Mouse (Mus musculus) frontal cortex, adult 2 months (tissue): ENCODE measurements around the gene Adcy7. TPM values are rescaled to one million over a fixed set of nuclear protein-coding genes. Genes with fewer than 3 reads are reported as not detected.

ENCODE experiments used
- DNase-seq, 2 experiments: peaks; one replicate each; pipeline ENCODE4 v3.0.0; 2022; ENCODE audit warnings: low spot score in 1 of 2; ENCODE audit errors: extremely low spot score in 1 of 2
- polyA plus RNA-seq: library from polyadenylated mRNA; depleted of rRNA; stranded (reverse); fragments of >200 nt; gene quantifications from 2 replicates; pipeline ENCODE4 v1.2.3, GENCODE M21; 2012

Adcy7 gene
- polyA plus RNA-seq, 1 experiment, result 3.4 TPM

- DNase-seq, result no peak
These were observed 26.0 kb downstream of the Adcy7 start for GRCm38 (mm10) chr8:88297976-88298732.

- DNase-seq, result no peak
These were observed 26.5 kb downstream of the Adcy7 start for GRCm38 (mm10) chr8:88298733-88299103.

GRCm38 (mm10) chr8:88299907-88300603 is 27.9 kb downstream of the Adcy7 start:
- no peak for DNase-seq

GRCm38 (mm10) chr8:88301589-88302437 is 29.6 kb downstream of the Adcy7 start:
- DNase-seq, result no peak

- DNase-seq, result no peak
These were observed 33.6 kb downstream of the Adcy7 start for GRCm38 (mm10) chr8:88305814-88306213.

GRCm38 (mm10) chr8:88306511-88306910 is 34.3 kb downstream of the Adcy7 start:
- no peak for DNase-seq

- DNase-seq, result no peak
These were observed 35.5 kb downstream of the Adcy7 start for GRCm38 (mm10) chr8:88307736-88308135.

GRCm38 (mm10) chr8:88309274-88309873 is 37.2 kb downstream of the Adcy7 start:
- DNase-seq, result no peak

GRCm38 (mm10) chr8:88309881-88310280 is 37.7 kb downstream of the Adcy7 start:
- DNase-seq, result no peak

GRCm38 (mm10) chr8:88310286-88310685 is 38.1 kb downstream of the Adcy7 start:
- no peak for DNase-seq

- no peak for DNase-seq
These were observed 40.8 kb downstream of the Adcy7 start for GRCm38 (mm10) chr8:88312966-88313365.

- no peak for DNase-seq
These were observed 41.8 kb downstream of the Adcy7 start for GRCm38 (mm10) chr8:88313991-88314390.

GRCm38 (mm10) chr8:88315302-88315701 is 43.1 kb downstream of the Adcy7 start:
- DNase-seq, result no peak

- DNase-seq, result peak in 1 of 2 experiments; percentile 30
These were observed 44.1 kb downstream of the Adcy7 start for GRCm38 (mm10) chr8:88316139-88316931.

GRCm38 (mm10) chr8:88317341-88317740 is 45.1 kb downstream of the Adcy7 start:
- no peak for DNase-seq

GRCm38 (mm10) chr8:88318151-88318550 is 45.9 kb downstream of the Adcy7 start:
- no peak for DNase-seq

GRCm38 (mm10) chr8:88320134-88320533 is 47.9 kb downstream of the Adcy7 start:
- no peak for DNase-seq

GRCm38 (mm10) chr8:88321387-88321786 is 49.2 kb downstream of the Adcy7 start:
- DNase-seq, result no peak

- no peak for DNase-seq
These were observed 51.3 kb downstream of the Adcy7 start for GRCm38 (mm10) chr8:88323523-88323922.

- DNase-seq, result no peak
These were observed 52.6 kb downstream of the Adcy7 start for GRCm38 (mm10) chr8:88324760-88325159.
